Mouse (Mus musculus) liver, adult 2 months (tissue): ENCODE data around the gene Kdelc2.

Source experiments
- CTCF ChIP-seq: fragments of 200-500 bp; IDR thresholded peaks from 2 replicates; pipeline ENCODE4 v1.5.1; 2011; ENCODE audit warnings: low read depth, low read length, control low read depth
- POLR2A ChIP-seq: fragments of 200-500 bp; IDR thresholded peaks from 2 replicates; pipeline ENCODE4 v1.6.1; 2011; ENCODE audit warnings: low read length, control low read depth; ENCODE audit not compliant: insufficient read depth; ENCODE audit errors: extremely low read depth

GRCm38 (mm10) chr9:53390136-53390535 is 6.3 kb downstream of the Kdelc2 start:
- no peak for TF ChIP-seq CTCF
- TF ChIP-seq POLR2A, result no peak
